Mouse (Mus musculus) stomach, adult 2 months (tissue): Measurements from ENCODE around the gene Plekhb1. TPM values are rescaled to one million over a fixed set of nuclear protein-coding genes. Genes with fewer than 3 reads are reported as not detected.

Source experiments
- polyA plus RNA-seq: library from polyadenylated mRNA; depleted of rRNA; stranded (reverse); fragments of >200 nt; gene quantifications from 2 replicates; pipeline ENCODE4 v1.2.3, GENCODE M21; 2012; rRNA removed

The Plekhb1 gene
- 20.1 and 24.3 TPM in 2 replicates for polyA plus RNA-seq

GRCm38 (mm10) chr7:100662231-100662630 is at the start of gene Plekhb1:
TSS of gene Plekhb1 (minus strand) at chr7:100662414.

GRCm38 (mm10) chr7:100706143-100706841 is 44.1 kb upstream of the Plekhb1 start, which contains the start of gene Fam168a:
TSS of gene Fam168a (plus strand) at chr7:100706635.

GRCm38 (mm10) chr7:100608130-100608741 is 54.0 kb downstream of the Plekhb1 start, which contains the start of gene Mrpl48:
TSS of gene Mrpl48 (minus strand) at chr7:100608301.

GRCm38 (mm10) chr7:100607214-100608129 is 54.7 kb downstream of the Plekhb1 start, which contains the start of gene Rab6a:
TSS of gene Rab6a (plus strand) at chr7:100607410.

Other genes with a start within 250 kb of the Plekhb1 start
- gene Ucp3, start 189.4 kb downstream of the Plekhb1 start, polyA plus RNA-seq, result 0.84 and 1.6 TPM in 2 replicates
- 804 and 1,013 TPM in 2 replicates for gene Ucp2, start 169.1 kb downstream of the Plekhb1 start, polyA plus RNA-seq
- 0.12 and 0.16 TPM in 2 replicates for gene Dnajb13, start 147.5 kb downstream of the Plekhb1 start, polyA plus RNA-seq
- gene Coa4, start 125.3 kb downstream of the Plekhb1 start, polyA plus RNA-seq, result 8.1 and 8.5 TPM in 2 replicates
- 9.6 and 15.8 TPM in 2 replicates for gene Rab6a, start 55.0 kb downstream of the Plekhb1 start, polyA plus RNA-seq
- gene Mrpl48, start 54.1 kb downstream of the Plekhb1 start, polyA plus RNA-seq, result 2.4 and 4.5 TPM in 2 replicates
- gene Fam168a, start 44.2 kb upstream of the Plekhb1 start, polyA plus RNA-seq, result 21.9 and 23.5 TPM in 2 replicates
- 3.3 and 4.9 TPM in 2 replicates for gene Relt, start 201.0 kb upstream of the Plekhb1 start, polyA plus RNA-seq